Mouse (Mus musculus): ENCODE measurements around the gene Erp27.
A peak's percentile ranks its signal among the peaks of the same experiment; 100 is the strongest.

Gene Erp27

DNA sequence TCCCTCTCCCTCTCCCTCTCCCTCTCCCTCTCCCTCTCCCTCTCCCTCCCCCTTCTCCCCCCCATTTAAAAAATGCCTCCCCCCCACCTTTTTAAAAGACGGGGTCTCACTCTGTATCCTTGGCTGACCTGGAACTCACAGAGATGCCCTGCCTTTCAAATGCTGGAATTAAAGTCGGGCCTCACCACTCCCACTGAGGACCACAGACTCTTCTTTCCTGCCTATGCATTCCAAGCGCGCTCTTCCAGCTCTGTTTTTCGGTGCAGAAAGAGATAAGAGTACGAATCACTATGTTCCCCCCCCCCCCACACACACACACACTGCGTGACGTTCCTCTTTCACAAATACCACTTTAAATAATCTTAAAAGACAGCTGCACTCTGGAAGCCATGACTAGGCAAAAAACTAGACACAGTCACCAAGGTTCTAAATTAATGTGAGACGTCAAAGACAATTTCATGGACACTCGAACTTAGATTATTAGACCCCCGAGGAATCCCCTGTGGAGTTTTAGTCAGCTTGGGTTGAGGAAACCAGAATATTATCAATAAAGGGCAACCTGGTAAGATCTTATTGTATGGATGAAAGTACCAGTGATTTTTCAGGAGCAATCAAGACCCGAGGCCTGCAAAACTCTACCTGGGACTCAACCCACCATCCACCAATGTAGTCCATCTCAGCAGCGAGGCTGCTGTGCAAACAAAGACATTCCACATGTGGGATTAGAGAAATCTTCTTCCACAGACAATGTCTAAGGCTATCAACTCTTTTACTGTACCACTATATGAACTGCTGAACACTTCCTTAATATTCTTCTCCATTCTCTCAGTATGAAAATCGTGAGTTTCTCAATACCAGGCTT lies 17.6 kb upstream of the Erp27 start:
- no peak for DNase-seq (ENCODE audit: low spot score)

DNA sequence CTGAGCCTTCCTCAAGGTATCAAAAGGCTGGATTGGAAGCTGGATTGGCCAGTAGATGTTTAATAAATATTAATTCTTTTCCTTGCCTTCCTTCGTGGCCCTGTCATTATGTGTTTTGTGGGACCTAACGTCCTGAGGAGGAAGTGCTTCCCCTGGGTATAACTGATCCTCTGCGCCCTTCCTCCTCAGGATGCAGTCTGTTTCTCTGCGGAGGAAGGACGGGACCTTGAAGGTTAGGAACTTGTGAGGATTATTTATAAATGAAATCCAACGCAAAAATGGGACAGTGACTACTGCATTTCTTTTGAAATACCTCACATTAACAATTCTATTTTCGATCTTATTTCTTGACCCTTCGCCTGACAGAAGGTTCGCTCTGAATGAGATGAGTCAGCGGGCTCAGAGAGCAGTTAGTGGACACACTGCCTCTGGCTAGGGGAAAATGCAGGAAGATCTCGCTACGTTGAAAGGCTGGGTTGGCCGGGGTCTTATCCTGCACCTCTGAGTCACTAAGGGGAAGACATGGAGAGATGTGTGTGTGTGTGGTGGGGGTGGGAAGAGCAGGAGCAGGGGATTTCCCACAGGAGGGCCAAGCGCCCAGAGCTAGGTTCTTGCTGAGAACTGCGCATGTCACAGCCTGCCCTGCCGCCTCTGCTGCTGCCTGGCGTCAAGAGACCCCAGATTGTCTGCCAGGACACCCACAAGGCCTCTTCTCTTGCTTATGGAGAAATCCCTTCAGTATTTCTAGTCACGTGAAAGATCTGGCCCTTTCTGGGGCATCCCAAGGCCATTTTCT lies 16.5 kb upstream of the Erp27 start:
- no peak for DNase-seq (ENCODE audit: low spot score)

GRCm38 (mm10) chr6:136937117-136937516 lies 15.1 kb upstream of the Erp27 start:
- DNase-seq (ENCODE audit: low spot score), result no peak

DNA sequence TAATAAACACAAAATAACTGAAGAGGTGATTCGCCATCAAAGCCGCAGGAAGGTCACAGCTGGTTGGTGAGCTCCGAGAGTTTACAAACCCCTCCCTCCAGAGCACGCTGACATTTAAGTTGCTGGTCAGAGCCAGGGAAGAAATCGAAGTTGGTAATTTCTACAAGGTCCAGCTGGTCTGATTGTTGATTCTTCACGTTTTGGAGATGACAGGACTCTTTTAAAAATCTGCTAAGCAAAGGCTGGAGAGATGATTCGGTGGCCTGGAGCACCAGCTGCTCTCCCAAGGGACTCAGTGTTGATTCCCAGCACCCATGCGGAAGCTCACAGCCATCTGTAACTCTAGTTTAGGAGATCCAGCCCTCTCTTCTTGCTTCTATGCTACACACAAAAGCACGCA lies 14.4 kb upstream of the Erp27 start:
- DNase-seq (ENCODE audit: low spot score), result no peak

- no peak for DNase-seq (ENCODE audit: low spot score)
Measured at GRCm38 (mm10) chr6:136935233-136935632, 13.3 kb upstream of the Erp27 start.

- no peak for DNase-seq (ENCODE audit: low spot score)
Measured at GRCm38 (mm10) chr6:136934068-136934467, 12.1 kb upstream of the Erp27 start.

- no peak for DNase-seq (ENCODE audit: low spot score)
Measured at GRCm38 (mm10) chr6:136931246-136931645, 9.3 kb upstream of the Erp27 start.

GRCm38 (mm10) chr6:136930677-136931076 lies 8.7 kb upstream of the Erp27 start:
- no peak for DNase-seq (ENCODE audit: low spot score)

DNA sequence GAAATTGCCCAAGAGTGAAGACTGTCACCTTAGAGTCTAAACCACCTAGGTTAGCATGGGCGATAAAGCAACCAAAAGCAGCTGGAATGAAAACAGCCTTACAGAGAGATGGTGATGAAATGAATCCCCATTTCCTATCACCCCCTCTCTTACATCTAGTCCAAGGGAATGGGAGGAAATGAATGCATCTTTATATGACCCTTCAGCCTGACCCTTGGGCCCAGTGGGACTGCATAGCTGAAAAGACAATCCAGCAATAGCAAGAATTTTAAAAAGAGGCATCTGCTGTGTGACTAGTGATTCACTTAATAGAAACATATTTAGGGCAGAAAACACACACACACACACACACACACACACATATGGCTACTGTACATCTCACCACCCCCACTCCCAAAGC lies 5.6 kb upstream of the Erp27 start:
- no peak for DNase-seq (ENCODE audit: low spot score)

DNA sequence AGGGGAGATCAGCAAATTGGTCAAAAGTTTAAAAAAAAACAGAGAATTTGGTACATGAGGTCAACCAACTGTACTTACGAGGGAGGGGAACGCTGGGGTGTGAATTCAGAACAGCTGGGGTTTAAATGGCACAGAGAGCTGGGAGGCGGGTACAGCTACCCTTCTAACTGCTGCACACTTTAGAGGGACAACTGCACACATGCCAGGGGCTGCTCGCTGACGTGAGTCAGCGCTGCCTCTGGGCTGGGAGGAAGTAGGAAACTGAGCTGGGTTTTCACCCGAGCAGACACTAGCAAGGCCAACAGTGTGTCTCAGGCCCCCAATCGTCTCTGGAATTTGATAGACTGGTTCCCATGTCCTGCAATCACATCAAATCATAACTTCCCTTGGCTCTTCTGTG lies 3.1 kb upstream of the Erp27 start:
- DNase-seq (ENCODE audit: low spot score), result no peak

GRCm38 (mm10) chr6:136923532-136923931 lies 1.6 kb upstream of the Erp27 start, which contains the start of gene Pde6h:
TSS of gene Pde6h (plus strand) at chr6:136923832.
- DNase-seq (ENCODE audit: low spot score), result no peak

DNA sequence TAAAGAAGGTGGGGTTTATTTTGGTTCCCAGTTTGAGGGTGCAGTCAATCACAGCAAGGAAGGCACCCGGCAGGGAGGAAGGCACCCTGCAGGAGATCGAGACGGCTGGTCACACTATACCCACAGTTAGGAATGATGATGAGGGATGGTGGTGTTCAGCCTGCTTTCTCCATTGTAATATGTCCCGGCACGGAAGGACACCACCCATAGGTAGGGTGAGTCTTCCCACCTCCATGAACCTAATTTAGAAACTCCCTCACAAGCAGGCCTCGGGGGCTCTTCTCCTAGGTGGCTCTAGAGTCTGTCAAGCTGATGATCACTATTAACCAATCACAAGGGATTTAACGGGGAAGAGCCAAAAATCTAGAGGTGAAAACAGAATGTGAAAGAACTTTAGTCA lies 891 bp upstream of the Erp27 start:
- DNase-seq (ENCODE audit: low spot score), result no peak

DNA sequence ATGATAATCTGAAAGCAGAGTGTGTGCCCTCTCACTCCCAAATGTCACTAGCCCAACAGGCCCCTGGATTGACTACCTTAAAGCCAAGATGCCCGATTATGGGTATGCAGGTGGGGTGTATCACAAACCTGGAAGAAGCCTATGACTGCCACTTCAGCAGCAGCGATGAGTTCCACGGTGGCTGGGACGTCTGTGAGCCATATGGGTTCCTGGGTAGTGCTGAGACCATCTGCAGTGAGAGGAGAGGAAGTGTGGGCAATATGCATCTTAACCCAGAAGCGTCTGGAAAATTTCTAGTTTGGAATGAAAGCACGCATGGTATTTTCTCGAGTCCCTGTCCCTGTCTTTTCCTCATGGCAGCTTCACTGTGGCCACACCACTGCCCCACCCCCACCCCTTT lies 379 bp downstream of the Erp27 start:
- no peak for DNase-seq (ENCODE audit: low spot score)

DNA sequence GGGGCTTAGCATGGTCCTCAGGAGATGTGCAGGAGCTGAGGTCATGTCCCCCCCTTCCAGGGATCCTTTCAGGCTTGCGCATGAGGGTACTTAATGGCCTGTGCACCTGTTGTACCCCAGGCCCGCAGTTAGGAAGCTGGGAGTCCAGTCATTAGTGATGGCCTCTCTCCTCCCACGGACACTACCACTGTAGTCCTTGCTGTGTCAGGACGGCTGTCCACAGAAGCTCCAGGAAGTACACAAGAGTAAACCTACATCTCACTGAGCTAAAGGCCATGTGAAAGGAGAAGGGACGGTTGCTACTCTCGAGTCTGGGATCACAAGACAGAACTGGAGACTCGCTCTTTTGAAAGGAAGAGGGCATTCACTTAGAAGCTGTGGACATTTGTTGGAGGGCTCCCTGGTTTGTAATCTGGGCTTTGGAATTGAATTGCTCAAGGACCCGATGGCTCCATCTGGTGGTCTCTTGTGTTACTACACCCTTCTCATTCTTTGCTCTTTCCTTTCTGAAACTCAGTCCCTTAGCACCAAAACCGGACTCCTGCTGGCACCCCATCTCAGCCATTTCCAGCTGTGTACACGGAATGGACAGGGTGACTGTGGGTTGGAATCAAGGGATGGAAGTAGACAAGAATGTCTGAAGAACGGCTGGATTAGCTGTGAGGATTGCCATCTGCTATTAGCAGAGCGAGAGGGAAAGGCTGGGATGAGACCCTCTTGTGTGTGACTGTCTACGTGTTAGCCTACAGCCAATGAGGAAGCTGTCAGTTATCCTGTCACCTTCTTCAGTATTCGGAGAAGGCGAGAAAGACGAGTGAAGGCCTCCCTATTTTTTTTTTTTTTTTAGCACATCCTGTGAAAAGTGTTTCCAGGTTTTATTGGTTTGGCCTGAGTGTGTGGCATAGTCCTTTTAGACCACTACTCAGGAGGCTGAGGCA lies 1.4 kb downstream of the Erp27 start:
- DNase-seq (ENCODE audit: low spot score), result peak; percentile 75

DNA sequence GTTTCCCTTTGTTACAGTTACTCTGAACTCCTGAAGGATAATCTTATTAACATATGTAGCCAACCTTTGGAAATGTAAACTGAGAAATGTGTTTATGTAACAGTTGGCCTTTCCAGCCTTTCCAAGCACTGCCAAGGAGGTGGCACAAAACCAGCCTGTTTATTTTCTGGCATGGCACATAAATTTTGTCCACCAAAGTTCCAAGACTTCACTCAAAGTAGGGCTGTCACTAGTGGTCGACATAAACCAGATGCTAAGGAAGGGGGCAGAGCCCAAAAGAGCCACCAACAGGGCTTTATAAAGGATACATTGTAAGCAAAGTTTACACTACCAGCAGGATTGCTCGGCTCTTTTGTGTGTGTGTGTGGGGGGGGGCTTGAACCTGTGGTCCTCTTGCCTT lies 4.1 kb downstream of the Erp27 start:
- no peak for DNase-seq (ENCODE audit: low spot score)

DNA sequence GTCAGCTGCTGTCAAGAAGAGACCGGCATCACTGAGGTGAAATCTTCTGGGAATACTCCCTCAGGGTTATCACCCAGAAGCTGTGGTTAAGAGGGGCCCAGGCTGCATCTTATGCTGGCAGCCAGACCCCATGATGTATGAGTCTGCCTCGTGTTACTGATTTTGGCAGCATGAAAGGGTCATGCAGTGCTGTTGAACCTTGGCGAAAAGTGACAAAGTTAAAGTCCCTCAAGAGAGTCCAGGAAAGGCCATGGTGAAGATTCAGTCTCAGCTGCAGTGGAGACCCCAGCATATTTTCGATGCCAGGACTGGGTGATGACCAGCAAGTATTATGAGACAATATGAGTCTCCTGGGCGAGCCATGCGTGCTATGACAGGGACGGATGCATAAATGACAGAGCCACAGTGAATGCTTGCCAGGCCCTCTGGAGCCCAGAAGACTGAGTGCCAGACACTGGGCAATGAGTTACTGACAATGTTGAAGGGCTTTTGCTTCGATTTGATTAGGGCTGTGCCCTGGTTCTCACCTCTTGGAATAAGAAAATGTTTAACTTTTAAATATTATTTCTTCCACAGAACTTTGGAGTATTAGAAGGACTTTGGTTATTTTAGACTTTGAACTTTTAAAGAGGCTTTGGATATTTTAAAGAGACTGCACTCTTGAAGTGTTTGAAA lies 6.1 kb downstream of the Erp27 start:
- DNase-seq (ENCODE audit: low spot score), result no peak

DNA sequence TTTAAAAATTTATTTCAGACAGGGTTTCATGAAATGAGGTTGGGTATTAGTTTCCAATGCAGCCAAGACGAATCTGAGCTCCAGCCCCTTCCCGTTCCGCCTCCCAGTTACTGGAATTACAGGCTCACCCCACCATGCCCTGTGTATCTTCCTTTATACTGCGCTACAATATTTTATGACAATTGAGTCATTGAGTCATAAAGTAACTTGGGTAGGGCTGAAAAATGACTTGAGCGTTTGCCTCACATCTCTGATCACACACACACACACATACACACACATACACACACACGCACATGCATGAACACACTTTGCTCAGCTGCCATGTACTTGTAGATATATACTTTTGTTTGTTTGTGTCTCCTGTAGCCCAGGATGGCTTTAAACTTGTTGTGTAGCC lies 7.7 kb downstream of the Erp27 start:
- no peak for DNase-seq (ENCODE audit: low spot score)

DNA sequence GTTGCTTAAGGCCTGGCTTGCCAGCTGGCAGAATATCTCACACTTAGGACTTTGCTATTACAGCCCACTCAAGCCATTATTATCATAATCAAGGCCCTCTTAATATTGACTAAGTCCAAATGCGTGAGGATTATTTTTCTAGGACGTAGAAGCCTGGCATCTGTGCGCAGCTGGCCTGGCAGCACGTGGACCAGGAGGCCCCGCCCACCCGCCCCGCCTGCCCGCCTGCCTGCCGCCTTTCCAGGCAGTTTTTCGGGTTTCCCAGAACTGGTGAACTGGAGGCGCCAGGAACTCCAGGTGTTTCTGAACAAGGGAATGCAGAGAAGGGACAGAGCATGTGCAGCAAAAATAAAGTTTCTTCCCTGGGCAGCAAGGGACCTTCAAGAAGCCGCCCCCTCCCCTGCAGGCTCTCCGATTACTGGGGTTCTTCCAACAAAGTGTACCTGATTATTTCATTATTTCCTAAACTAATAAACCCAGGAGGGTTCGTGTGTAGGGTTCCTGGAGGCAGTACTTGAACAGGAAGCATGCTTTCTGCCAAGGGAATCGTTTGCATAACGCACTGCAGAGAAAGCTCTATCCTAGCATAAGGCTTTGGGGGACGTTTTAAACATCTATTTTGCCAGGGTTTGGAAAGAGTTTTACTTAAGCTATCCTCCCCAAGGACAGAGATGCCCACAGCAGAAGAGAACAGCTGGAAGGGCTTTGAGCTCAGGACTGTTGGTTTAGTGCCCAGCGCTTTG lies 8.4 kb downstream of the Erp27 start:
- no peak for DNase-seq (ENCODE audit: low spot score)

DNA sequence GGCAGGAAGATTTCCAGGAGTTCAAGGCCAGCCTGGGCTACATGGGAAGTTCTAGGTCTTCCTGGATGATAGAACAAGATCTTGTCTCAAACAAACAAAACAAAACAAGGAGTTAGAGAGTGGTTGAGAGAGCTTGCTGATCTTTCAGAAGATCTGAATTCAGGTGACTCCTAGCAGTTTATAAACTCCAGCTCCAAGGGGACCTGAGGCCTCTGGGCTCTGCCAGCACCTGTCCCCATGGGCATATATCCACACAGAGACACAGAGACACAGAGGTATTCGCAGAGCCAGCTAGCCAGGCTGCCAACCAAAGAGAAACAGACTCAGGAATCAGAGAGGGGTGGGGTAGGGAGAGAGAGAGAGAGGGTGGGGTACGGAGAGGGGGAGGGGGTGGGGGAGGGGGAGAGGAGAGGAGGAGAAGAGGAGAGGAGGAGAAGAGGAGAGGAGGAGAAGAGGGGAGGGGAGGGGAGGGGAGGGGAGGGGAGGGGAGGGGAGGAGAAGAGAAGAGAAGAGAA lies 9.2 kb downstream of the Erp27 start:
- DNase-seq (ENCODE audit: low spot score), result no peak

DNA sequence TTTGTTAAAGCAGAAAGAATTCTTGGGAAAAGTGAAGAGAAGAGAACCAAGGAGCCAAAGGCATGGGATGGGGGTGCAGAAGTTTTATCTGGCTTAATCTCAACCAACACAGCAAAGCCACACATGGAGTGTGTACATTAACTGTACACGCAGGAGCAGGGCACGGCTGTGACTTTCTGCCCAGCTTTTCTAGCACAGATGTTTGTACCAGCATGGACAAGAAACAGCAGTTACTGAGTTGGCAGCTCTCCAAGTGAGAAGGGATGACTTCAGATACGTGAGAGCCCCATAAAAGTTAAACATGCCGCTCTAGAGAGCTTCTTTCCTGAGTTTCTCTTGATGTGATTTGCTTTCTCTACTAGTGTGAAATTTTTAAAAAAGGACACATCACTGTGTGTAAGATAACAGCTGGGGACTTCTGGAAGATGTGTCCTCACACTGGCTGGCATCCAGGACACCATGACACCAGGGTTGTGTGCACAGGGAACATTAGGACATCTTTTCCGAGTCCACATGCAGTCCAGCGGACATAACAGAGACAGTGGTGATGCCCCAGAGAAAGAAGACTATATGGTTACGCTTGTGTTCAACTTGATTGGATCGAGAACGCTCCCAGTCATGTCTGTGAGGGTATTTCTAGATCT lies 11.6 kb downstream of the Erp27 start:
- DNase-seq (ENCODE audit: low spot score), result no peak

Data from urinary bladder, postnatal 25 days (tissue).